Mouse (Mus musculus) hindbrain, embryonic 14.5 days (tissue): ENCODE measurements at regions not wholly inside any gene's neighbourhood (a gene's known extent, or its start where the extent isn't known, plus 50 kb on each side); places are given as distances from the start of the nearest gene placed in this dataset.

Experiments
- ATAC-seq: fragments of 200-750 bp; cut with Nextera tagmentation; 2 replicates; pipeline ENCODE4 v1.8.0; 2017; ENCODE audit warnings: moderate number of reproducible peaks, mild to moderate bottlenecking, moderate TSS enrichment, moderate library complexity; ENCODE audit not compliant: low FRiP score
- DNase-seq: peaks from one replicate; pipeline ENCODE4 v3.0.0-alpha.2; 2015; ENCODE audit warnings: low spot score
- H3K27ac ChIP-seq: fragments of 300-500 bp; sonication (generic); 2 replicates; pipeline ENCODE4 v1.5.1; 2014; ENCODE audit warnings: mild to moderate bottlenecking, moderate library complexity
- H3K27me3 ChIP-seq: fragments of 300-500 bp; sonication (generic); 2 replicates; pipeline ENCODE4 v1.6.1; 2014; ENCODE audit warnings: mild to moderate bottlenecking, low read length, mixed read lengths; ENCODE audit not compliant: control insufficient read depth, insufficient read depth
- H3K36me3 ChIP-seq: fragments of 300-500 bp; sonication (generic); replicated peaks from 2 replicates; pipeline ENCODE4 v1.6.1; 2014; ENCODE audit not compliant: control insufficient read depth, insufficient read depth
- H3K4me1 ChIP-seq: fragments of 300-500 bp; sonication (generic); replicated peaks from 2 replicates; pipeline ENCODE4 v1.6.1; 2014; ENCODE audit warnings: antibody characterized with exemption, low read length, mixed read lengths; ENCODE audit not compliant: control insufficient read depth, insufficient read depth
- H3K4me2 ChIP-seq: fragments of 300-500 bp; sonication (generic); replicated peaks from 2 replicates; pipeline ENCODE4 v1.6.1; 2014; ENCODE audit warnings: mild to moderate bottlenecking, moderate library complexity
- H3K4me3 ChIP-seq: fragments of 300-500 bp; sonication (generic); replicated peaks from 2 replicates; pipeline ENCODE4 v1.5.1; 2014; ENCODE audit warnings: mild to moderate bottlenecking, low read length
- H3K9ac ChIP-seq: fragments of 300-500 bp; sonication (generic); 2 replicates; pipeline ENCODE4 v1.6.1; 2014
- H3K9me3 ChIP-seq: fragments of 300-500 bp; sonication (generic); 2 replicates; pipeline ENCODE4 v1.6.1; 2016; ENCODE audit warnings: low read length; ENCODE audit not compliant: control insufficient read depth
- WGBS: fragments of 180-500 bp; shearing (Covaris S2); extraction: QIAGEN DNeasy Blood & Tissue Kit; methylation state at CpG from one replicate; pipeline ENCODE4 v1.1.7; 2014; 5-methylcytosine and 5-hydroxymethylcytosine counted together

DNA sequence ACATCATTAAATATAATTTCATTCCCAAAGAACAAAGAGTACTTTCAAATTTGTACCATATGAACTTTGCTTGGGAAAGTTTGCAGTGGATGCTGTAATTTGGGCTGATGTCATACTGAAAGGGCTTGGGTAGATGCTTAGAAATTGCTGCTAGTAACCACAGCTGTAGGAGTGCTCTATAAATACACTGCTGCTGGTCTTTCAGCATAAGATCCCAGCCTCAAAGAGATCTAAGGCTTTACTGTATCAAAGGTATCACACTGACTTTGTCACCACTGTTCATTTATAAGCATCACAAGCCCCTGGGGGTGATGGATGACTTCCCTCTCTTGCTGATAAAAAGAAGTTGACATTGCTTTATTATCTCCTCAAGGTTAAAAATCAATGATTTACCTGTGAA lies 497.2 kb downstream of the Pla2g4a start:
- Histone ChIP-seq H3K4me3 (no peak overlapping the region), H3K4me1 (no peaks in the 10 kb centered on the region), H3K36me3 (no peaks in the 10 kb centered on the region), H3K9ac (no peak overlapping the region), H3K9me3 (no peaks in the 10 kb centered on the region), H3K27ac (no peak overlapping the region), H3K4me2 (no peak overlapping the region), H3K27me3 (no peaks in the 10 kb centered on the region)
- no peak for DNase-seq
- no peak for ATAC-seq

DNA sequence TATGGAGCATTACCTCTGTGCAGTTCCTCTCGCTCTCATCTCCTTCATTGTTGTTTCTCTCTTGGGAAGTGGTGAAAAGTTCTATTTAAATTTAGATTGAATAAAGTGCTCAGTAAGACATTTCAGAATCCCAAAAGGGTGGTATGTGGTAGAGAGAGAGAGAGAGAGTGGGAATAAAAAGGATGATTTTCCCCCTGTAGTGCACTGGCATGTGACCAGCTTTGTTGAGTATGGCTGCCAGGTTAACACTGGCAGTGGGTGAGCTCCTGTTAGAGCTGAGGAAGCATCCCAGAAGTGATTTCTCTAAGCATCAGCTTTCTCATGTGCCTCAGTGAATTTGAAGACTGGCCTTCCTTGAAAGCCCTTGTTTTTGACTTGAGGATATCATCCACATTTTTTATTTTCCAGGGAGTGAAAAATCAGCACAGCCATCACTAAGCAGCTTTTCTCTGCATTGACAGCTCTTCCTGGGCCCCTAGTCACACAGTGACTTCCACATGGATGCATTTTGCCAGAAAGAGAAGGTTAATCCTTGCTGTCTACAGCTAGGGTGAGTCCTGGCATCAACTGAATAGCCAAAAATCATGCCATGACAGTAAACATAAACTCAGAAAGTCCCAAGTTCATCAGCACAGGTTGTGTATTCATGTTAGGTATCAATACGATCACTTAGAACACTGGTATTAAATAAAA lies 511.1 kb downstream of the Pla2g4a start:
- no peak overlapping the region for H3K4me2 ChIP-seq
- no peak for DNase-seq
- peak overlapping the region; percentile 43; the same call in 1 of the 2 replicates for H3K27ac ChIP-seq
- H3K9me3 ChIP-seq, result no peaks in the 10 kb centered on the region
- no peaks in the 10 kb centered on the region for H3K36me3 ChIP-seq
- H3K9ac ChIP-seq, result no peak overlapping the region
- 72% methylated on average over 2 of the region's 2 CpGs for WGBS
- peak; percentile 77; the same call in 1 of the 2 replicates for ATAC-seq
- H3K4me3 ChIP-seq, result no peak overlapping the region
- no peaks in the 10 kb centered on the region for H3K27me3 ChIP-seq
- no peaks in the 10 kb centered on the region for H3K4me1 ChIP-seq

DNA sequence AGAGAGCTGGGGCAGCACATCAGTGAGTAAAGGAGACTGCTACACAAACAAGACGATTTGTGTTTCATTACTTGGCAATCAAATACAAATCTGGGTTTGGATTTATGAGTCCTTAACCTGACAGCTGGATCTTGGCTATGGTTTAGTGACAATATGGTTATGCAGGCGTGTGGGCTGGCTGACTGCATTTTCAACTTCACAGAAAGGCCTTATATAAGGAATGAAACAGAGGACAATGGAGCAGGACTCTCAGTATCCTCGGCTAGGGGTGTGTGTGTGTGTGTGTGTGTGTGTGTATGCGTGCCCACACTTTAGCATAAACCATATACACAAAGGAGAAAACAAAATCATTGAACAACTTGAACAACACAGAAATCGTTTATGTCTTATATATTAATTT lies 512.6 kb downstream of the Pla2g4a start:
- Histone ChIP-seq H3K9me3 (no peaks in the 10 kb centered on the region), H3K4me3 (no peak overlapping the region), H3K27me3 (no peaks in the 10 kb centered on the region), H3K9ac (no peak overlapping the region), H3K27ac (no peak overlapping the region), H3K4me1 (no peaks in the 10 kb centered on the region), H3K36me3 (no peaks in the 10 kb centered on the region), H3K4me2 (no peak overlapping the region)
- 77% methylated on average over 5 of the region's 5 CpGs for WGBS
- DNase-seq (no peak), ATAC-seq (no peak)

DNA sequence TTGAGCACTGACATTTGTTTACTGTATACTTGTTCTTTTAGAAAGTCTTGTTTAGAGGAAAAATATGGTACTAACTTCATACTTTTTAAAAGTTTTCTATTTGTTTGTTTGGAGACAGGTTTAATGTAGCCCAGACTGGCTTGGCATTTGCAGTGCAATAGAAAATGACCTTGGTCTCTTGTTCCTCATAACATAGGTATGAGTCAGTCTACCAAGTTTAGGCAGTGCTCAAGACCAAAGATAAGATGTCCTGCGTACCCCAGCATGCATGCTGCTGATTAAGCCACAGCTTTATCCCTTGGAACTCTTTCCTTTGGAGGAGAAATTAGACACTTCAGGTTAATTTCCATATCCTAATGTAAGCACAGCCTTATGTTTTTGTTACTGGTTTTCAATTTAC lies 550.1 kb downstream of the Pla2g4a start:
- no peak overlapping the region for H3K9ac ChIP-seq
- 84% methylated on average over 1 of the region's 1 CpGs for WGBS
- no peak overlapping the region for H3K4me2 ChIP-seq
- H3K27me3 ChIP-seq, result no peaks in the 10 kb centered on the region
- H3K27ac ChIP-seq, result no peak overlapping the region
- no peaks in the 10 kb centered on the region for H3K9me3 ChIP-seq
- H3K4me3 ChIP-seq, result no peak overlapping the region
- ATAC-seq (no peak), DNase-seq (no peak)
- H3K36me3 ChIP-seq, result no peaks in the 10 kb centered on the region
- no peaks in the 10 kb centered on the region for H3K4me1 ChIP-seq

DNA sequence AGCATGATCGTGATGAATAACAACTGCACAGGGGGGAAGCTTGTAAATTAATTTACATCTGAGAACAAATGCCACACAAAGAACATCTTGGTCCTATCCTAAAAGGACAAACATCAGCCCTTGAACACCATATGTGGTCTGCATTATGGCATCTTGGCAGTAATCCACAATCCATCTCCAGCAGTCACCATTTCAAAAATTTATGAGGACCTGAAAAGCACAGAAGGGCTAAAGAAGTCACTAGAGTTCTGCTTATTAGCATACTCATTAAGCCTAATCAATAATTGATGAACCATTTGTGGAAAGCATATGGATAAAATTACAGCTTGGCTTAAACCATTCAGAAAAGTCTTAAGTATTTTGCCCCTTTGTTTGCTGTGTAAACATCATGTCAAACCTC lies 555.7 kb downstream of the Pla2g4a start:
- peak; percentile 72 for ATAC-seq
- WGBS, result 27% methylated on average over 1 of the region's 1 CpGs

DNA sequence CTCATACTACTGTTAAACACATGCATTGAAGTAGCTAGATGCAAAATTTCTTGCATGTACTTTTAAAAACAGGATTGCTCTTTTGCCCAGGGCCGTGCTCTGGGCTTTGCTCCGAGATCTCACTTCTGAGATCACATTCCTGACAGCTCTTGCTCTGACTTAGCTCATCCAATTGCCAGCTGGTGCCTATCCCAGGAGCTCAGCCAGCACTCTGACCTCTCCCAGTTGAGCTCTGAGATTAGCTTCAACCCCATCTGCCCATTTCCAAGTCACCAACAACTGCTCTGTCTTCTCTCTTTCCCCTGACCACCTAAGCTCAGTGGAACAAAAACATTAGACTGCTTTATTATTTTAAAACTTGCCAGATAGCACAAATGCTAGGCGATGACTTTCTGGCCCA lies 572.4 kb downstream of the Pla2g4a start:
- Histone ChIP-seq H3K4me3 (no peak overlapping the region), H3K9me3 (no peaks in the 10 kb centered on the region), H3K4me2 (no peak overlapping the region), H3K4me1 (no peaks in the 10 kb centered on the region), H3K9ac (no peak overlapping the region), H3K27ac (no peak overlapping the region), H3K36me3 (no peaks in the 10 kb centered on the region), H3K27me3 (no peaks in the 10 kb centered on the region)
- WGBS, result 80% methylated on average over 3 of the region's 3 CpGs
- DNase-seq, result no peak
- no peak for ATAC-seq

More for the DNA sequence above, 555.7 kb downstream of the Pla2g4a start:
- H3K4me3 ChIP-seq, result no peak overlapping the region
- H3K9me3 ChIP-seq, result no peaks in the 10 kb centered on the region
- H3K36me3 ChIP-seq, result no peaks in the 10 kb centered on the region
- H3K4me2 ChIP-seq, result no peak overlapping the region
- no peaks in the 10 kb centered on the region for H3K4me1 ChIP-seq
- peak; percentile 44 for DNase-seq
- H3K27me3 ChIP-seq, result no peaks in the 10 kb centered on the region
- H3K27ac ChIP-seq, result no peak overlapping the region
- H3K9ac ChIP-seq, result no peak overlapping the region

DNA sequence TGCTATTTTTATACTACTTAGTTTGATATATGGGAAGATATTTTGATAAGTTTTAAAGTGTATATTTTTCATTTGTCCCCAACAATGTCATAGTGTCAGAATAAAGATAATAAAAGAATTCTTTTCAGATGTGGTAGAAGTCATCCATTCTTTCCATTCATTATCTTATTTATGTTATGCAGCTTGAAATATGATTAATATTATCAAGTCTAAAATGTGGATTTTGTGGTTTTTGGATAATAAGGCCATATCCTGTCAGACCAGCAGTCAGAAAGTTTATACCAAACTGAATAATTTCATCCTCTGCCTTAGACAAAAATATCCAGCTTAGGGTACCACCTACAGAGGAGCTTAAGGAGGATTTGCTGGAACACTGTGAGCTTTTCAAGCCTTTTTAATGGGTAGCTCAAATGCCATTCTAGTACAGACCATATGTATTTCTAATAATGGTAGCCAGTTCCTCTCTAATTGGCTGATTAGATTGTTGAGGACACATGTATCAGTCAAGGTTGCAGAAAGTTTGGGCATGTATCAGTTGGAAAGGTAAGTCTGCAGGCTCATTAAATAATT lies 609.7 kb downstream of the Pla2g4a start:
- ATAC-seq, result no peak
- no peaks in the 10 kb centered on the region for H3K36me3 ChIP-seq

DNA sequence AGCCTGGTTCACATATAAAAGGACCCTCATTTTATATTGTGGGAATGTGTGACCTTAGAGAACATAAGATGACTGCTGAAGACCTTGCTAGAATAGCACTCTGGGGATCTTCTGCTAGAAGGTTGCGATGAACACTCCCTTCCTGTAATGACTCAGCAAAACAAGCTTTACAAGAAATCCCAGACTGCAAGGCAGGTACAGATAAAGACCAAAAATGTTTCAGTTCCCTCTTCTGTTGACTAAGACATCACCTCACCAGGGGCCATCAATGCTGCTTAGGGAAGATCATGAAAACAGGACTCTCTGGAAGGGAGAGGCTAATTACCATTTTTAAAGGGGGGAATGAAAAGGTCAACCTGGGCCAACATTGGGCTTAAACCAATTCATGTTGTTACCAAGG lies 613.7 kb downstream of the Pla2g4a start:
- 89% methylated on average over 1 of the region's 1 CpGs for WGBS
- Histone ChIP-seq H3K27ac (no peak overlapping the region), H3K4me1 (no peaks in the 10 kb centered on the region), H3K27me3 (no peaks in the 10 kb centered on the region), H3K9me3 (no peaks in the 10 kb centered on the region), H3K9ac (no peak overlapping the region), H3K36me3 (no peaks in the 10 kb centered on the region), H3K4me2 (no peak overlapping the region), H3K4me3 (no peak overlapping the region)
- ATAC-seq (no peak), DNase-seq (no peak)

More for the DNA sequence above, 609.7 kb downstream of the Pla2g4a start:
- Histone ChIP-seq H3K4me2 (no peak overlapping the region), H3K9me3 (no peaks in the 10 kb centered on the region), H3K9ac (no peak overlapping the region), H3K27ac (no peak overlapping the region), H3K27me3 (no peaks in the 10 kb centered on the region), H3K4me1 (no peaks in the 10 kb centered on the region), H3K4me3 (no peak overlapping the region)
- no peak for DNase-seq

DNA sequence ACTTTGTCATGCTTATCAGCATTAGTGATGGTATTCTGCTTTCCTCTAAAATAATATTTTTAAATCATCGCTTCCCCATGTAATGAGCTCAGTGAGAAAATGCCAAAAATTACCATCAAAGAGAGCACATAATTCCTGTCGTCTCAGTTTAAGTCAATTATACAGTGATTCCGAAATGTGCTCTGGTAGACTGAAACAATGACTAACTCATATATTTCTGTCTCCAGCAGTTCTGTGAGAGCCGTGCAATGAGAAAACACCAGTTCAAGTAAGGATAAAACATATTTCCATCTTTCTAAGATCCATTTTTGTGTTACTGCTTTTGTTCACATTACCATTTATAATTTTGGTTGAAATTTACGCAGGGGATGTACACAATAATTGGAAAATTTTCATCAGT lies 622.9 kb downstream of the Pla2g4a start:
- H3K9me3 ChIP-seq, result no peaks in the 10 kb centered on the region
- no peak overlapping the region for H3K4me3 ChIP-seq
- H3K4me2 ChIP-seq, result no peak overlapping the region
- no peaks in the 10 kb centered on the region for H3K27me3 ChIP-seq
- H3K27ac ChIP-seq, result no peak overlapping the region
- H3K4me1 ChIP-seq, result no peaks in the 10 kb centered on the region
- DNase-seq, result no peak
- H3K9ac ChIP-seq, result no peak overlapping the region
- H3K36me3 ChIP-seq, result no peaks in the 10 kb centered on the region
- no peak for ATAC-seq
- WGBS, result 81% methylated on average over 5 of the region's 5 CpGs

GRCm38 (mm10) chr1:149332239-149332638 lies 628.9 kb downstream of the Pla2g4a start:
- ATAC-seq (no peak), DNase-seq (no peak)
- Histone ChIP-seq H3K4me1 (no peaks in the 10 kb centered on the region), H3K9ac (no peak overlapping the region), H3K27ac (no peak overlapping the region), H3K4me3 (no peak overlapping the region), H3K9me3 (no peaks in the 10 kb centered on the region), H3K27me3 (no peaks in the 10 kb centered on the region), H3K4me2 (no peak overlapping the region), H3K36me3 (no peaks in the 10 kb centered on the region)
- WGBS, result 25% methylated on average over 3 of the region's 3 CpGs
